Mouse (Mus musculus): Measurements from ENCODE around the gene Cftr. TPM values are rescaled to one million over a fixed set of nuclear protein-coding genes. Genes with fewer than 3 reads are reported as not detected.
A peak's percentile ranks its signal among the peaks of the same experiment; 100 is the strongest.

Gene Cftr
- under 1 TPM; 0.33 to 0.59 (median 0.37) TPM for total RNA-seq (2022)

DNA sequence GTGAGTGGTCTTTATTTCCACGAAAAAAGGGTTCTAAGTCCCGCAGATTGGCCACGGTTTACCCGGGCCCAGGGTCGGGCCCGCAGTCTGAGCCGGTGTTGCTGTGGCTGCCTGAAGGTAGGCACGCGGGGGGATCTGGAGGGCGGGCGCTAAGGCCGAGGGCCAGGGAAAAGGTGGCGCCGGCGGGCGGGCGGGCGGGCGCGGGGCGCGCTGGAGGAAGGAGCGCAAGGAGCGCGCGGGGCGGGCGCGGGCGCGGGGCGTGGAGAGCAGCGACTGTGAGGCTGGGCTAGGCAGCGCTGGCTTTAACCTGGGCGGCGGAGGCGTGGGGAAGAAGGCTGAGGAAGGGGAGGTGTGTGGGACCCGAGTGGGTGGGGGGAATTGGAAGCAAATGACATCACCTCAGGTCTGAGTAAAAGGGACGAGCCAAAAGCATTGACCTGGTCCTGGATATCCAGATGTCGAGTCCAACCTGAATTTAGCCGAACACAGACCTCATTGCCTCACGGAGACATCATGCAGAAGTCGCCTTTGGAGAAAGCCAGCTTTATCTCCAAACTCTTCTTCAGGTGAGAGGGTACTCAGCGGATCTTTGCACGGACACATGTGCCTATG is at the start of gene Cftr:
Gene Cftr, plus strand, starts transcription at position 377 of the 612 bp plus-strand sequence.
- DNase-seq (ENCODE audit: low spot score): no peak

DNA sequence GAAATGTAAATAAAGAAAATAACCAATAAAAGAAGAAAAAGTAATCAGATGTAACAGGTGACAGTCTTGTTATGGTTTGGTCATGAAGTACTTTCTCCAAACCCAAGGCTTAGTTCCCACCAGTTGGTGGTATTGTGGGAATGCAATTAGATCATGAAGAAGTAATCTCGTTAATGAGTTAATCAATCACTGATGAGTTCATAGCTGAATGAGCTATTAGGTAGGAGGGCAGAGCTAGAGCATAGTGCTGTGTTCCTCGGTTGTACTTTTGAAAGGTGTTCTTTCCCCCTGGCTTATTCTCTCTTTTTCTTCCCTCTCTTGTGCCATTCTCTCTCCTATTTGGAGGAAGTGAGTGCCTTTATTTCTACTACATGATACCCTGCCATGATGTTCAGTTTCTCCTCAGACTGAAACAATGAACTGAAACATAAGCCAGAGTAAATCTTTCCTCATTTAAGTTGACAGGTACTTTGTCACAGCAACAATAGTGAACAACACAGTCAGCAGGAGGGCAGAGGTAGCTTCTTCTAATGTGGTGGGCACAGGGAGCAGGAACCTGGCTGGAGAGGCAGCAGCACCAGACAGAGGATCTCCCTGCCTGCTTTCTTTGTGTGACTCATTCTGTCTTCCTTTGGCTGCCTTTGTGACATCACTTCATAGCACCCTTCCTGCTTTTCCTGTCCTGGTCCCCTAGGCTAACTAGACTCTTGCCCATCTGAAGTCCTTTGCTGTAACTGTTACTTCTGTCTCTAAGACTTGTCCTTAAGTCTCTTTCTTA is 43.1 kb upstream of the Cftr start:
- no peak for DNase-seq (ENCODE audit: low spot score)

DNA sequence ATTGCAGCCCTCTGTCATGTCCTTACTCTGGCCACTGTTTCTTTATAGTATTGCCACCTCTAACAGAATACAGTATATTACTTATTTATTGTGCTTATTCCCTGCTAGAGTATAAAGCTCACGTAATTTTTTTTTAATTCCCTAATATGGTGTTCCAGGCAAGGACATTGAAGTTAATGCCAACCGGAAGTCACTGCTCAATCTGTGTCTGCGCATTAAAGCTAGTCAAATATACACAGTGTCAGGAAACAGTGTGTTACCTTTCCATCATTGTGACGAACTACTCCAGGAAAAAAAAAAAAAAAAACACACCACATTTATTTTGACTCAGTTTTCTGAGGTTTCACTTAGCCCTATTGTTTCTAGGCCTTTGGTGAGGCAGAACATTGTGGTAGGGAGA is 42.4 kb upstream of the Cftr start:
- no peak for DNase-seq (ENCODE audit: low spot score)

DNA sequence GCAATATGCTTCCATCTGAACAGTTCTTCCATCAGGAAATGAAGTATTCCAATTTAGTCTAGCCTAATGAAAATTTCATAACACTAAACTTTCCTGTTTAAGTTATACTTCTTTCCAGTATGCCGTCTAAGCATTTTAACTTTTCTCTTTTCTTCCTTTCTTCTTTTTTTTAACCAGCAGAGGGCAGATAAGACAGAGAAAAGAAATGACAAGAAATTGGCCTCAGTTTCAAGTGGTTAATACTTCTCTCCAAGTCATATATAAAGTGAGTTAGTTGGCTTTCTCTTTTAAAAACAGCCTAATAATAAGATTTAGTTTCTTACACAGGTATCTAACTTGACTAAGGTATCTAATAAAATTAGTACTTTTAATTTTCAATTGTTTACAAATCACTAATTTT is 35.2 kb upstream of the Cftr start:
- no peak for DNase-seq (ENCODE audit: low spot score)

DNA sequence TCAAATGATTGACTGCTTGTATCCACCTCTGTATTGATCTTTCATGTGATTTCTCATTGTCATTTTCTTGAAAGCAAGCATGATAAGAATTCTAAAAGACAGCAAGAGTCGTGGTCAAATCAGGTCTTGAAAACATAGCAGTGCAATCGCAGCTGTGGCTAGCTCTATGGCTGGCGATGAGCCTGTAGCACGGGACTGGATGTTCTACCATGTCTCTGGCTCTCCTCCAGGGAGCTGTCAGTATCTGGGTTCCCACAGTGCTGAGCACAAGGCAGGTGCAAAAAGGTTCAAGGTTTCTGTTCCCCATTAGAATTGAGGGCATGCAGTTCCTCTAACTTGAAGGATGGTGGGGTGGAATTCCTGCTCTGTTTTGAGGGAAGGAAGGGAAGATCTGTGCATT is 17.5 kb upstream of the Cftr start:
- peak; percentile 37 for DNase-seq (ENCODE audit: low spot score)

DNA sequence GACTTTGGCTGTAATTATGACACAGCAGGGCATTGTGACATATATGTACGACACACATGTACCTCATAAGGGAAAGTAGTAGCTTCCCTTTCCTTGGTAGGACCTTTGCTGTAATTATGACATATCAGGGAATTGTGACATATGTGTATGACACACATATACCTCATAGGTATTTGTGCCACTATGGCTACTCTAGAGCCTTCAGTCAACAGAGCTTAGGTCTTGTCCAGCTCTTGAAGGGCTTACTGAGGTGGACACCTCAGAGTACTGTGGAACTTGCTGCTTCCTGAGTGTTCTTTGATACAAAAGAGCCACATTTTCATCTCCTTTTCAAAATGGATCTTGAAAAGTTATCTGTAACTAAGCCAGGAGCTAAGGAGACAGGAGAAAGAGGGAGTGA is 869 bp upstream of the Cftr start:
- DNase-seq (ENCODE audit: low spot score): no peak

DNA sequence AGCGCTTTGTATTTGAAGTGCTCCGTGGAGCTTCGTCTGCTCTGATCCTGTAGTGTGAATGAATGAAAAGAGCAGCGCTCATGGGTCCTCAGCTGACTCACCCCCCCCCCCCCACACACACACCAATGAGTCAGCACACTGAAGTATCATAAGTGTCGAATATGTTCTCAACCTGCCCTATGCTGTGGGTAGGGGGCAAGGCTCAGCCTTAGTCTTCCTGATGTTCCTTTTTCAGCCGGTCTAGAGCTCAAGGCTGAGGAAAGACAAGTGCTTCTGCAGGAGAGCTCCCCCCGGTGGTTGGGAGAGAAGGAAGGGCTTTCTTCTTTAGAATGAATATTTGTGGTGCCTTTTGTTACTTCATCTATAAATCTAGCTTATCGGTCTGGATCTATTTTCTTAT is 1.1 kb downstream of the Cftr start:
- no peak for DNase-seq (ENCODE audit: low spot score)

DNA sequence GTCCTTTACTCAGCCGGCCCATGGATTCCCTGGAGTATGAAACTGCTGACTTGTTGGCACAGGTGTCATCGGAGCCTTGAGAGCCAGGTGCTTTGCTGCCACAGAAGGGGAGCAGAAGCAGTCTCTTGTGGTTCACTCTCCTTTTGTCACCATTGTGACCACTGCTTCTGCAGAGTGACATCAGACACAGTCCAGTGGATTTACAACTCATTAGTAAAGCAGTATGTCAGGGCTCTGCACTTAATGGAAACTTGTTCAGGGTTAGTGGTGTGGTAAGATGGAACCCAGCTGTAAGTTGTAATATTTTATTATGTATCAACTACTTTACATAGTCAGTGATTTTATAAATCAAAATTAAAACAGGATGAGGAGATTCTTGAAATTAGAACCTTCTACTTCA is 7.0 kb downstream of the Cftr start:
- no peak for DNase-seq (ENCODE audit: low spot score)

DNA sequence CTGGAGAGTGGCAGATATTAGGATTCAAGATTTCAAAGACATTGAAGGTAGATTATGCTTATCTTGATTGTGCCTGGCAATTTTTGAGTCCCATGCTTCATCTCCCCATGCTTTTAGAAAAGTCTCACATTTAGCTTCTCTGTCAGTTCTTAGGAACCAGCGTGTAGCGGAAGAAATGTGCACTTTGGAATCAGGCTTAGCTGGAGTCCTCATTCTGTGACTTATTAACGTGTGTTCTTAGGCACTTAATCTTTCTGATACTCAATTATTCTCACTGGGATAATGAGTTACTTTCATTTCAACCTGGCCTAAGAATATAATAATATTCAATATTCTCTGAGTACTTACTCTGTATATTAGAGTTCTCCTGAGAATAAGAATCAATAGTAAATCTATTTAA is 10.2 kb downstream of the Cftr start:
- DNase-seq (ENCODE audit: low spot score): no peak

DNA sequence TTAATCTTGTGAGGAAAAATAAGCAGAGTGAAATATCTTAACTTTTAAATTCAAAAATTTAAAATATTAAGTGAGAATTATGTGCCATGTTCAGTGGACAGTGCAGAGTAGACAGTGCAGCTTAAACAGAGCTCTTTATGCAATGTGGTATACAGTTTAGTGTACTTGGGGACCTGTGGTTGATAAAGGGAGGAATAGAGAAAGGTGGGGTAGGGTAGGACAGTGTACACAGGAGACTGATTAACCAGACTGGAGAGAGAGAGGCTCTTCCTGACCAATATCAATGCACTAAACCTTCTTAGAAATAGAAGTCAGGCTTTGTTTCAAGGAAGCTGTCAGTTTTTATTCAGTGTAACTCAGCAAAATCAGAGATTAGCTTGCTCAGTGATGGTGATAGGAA is 12.4 kb downstream of the Cftr start:
- no peak for DNase-seq (ENCODE audit: low spot score)

DNA sequence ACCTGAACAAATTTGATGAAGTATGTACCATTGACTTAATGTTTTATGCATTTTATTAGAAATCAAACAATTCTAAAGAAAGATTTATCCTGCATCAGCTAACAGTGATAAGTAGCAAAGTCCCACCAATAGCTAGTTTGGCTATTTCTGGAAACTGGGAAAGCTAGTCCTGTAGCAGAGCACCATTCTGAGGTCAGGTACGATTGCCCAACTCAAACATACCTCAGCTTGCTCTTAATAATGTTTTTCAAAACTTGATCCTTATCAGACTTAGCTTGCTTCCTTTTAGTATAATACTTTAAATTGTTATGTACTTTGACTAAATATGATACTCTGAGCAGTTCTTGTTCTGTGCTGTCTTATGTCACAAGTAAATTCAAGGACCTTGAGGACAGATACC is 50.2 kb downstream of the Cftr start:
- no peak for DNase-seq (ENCODE audit: low spot score)

DNA sequence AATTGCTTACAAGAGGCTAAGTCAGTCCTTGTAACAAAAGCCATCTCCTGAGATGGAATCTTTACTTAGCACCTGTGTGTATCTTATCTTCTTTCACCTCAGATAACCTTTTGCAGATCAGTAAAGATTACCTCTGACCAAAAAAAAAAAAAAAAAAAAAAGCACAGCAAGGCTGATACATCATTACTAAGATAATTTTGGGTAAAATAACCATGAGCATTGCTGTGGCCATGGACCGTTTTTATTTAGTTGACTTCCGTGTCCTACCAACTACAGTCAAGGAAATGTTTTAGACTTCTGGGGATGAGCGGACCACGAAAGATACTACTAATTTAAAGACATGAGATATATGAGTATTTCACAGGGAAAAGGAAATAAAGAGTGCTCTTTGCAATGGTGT is 52.7 kb downstream of the Cftr start:
- no peak for DNase-seq (ENCODE audit: low spot score)

DNA sequence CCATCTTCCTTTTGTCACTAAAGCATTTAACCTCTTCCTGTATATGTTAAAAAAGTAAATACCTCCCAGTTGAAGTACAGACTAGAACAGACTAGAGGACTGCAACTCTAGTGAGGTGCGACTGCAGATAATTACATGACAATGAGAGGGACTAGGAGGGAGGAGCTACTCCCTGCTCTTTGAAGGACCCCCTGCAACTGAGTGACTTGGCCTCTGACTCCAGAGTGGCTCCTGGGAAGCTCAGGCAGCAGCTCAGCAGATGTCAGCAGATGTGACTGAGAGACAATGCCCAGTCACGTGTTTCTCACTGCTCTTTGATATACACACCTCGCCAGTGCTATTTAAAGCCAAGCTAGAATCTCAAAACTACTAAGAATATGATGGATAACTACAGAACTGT is 54.7 kb downstream of the Cftr start:
- no peak for DNase-seq (ENCODE audit: low spot score)

DNA sequence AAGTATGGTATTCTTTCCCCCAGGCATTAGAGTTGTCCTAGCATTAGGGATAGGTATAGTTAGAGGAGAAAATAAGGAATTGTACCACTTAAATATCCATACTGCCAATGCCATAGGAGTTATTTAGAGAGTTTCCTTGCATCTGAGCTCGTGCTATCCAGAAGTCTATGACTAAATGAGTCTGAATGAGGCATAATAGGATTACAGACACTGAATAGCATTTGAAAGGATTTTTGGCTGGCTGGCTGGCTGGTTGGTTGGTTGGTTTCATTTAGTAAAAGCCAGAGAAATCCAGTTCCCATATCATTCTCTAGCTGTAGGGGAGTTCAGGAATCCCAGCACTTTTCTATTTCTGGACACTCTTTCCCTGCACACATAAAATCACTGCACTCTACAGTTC is 76.0 kb downstream of the Cftr start:
- no peak for DNase-seq (ENCODE audit: low spot score)

DNA sequence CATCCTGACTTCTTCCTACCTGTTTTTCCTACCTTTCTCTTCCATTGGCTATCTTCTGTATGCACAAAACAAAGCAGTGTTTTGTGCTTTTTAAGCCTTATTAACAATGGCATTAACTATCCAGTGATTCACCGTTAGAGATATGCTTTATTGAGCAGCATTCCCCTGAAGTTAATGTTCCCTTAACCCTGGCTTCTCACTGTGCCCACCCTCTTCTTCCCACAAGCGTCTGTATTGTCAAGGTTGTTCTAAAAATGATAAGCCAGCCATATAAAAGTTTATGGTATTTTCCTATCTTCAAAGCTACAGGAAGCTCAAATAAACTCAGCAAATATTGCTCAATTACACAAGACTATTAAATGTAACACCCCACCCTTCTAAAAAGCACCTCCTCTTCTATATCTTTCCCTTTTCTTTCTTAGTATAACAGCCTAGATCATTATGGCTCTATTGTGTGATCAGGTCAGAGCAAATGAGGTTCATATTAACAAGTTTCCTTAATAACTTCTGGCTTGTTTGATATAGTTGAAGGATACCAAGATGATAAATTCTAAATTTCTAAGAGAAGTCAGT is 77.5 kb downstream of the Cftr start:
- DNase-seq (ENCODE audit: low spot score): no peak

DNA sequence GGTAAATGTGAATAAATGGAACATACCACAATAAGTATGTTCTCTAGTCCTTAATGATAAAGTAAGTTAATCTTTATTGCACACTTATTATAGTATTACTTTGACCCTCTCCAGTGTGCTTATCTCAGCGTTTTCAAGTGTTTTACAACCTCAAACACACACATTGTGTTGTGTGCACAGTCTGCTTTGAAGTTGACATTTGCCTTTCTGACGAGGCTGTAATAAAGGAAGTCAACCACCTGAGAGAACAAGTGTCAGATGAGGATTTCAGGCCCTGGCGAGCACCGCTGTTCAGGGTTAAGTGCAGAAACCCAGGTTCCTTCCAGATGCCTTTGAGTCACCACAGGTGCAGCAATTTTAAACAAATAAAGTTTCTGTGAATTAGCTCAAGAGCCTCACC is 78.0 kb downstream of the Cftr start:
- DNase-seq (ENCODE audit: low spot score): no peak

DNA sequence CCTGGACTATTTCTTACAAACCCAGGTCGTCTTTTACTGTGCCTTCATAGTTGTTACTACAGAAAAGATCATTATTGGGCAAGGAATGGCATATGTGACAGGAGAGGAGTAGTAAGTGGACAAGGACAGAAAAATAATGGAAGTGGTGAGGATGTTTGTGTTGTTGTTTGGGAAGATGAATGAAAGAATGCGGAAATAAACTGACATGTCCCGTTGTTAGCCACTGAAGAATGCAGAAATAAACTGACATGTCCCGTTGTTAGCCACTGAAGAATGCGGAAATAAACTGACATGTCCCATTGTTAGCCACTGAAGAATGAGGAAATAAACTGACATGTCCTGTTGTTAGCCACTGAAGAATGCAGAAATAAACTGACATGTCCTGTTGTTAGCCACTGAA is 84.1 kb downstream of the Cftr start:
- DNase-seq (ENCODE audit: low spot score): no peak

DNA sequence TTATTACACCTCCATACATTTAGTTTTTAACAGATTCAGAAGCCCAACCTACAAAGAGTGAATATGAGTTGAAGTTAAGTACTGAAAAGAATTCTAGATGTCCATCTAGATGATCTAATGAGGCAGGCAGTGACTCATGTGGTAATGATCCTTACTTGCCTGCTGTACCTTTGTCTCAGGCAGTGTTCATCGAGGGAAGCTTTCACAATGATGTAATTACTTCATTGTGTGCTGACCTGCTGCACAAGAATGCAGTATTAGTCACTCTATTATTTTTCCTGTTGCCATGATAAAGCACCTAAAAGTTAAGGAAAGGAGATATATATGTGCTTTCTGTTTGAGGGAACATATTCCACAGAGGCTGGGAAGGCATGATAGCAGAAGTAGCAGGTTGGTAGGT is 100.5 kb downstream of the Cftr start:
- no peak for DNase-seq (ENCODE audit: low spot score)

DNA sequence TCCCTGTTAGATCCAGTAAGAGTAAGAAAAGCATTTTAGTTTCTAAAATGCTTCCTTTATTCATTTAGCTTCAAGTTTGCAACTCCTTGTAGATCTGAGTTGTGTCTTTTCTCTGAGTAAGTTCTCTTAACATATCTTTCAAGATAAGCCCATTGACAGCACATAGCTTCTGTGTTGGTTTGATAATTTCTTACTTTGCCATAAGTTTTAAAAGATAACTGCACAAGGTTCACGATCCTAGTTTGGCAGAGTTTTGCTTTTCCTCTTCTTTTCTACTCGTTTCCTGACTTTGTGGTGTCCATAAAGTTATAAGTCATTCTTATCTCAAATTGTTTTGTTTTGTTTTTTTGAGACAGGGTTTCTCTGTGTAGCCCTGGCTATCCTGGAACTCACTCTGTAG is 130.3 kb downstream of the Cftr start:
- DNase-seq (ENCODE audit: low spot score): no peak

DNA sequence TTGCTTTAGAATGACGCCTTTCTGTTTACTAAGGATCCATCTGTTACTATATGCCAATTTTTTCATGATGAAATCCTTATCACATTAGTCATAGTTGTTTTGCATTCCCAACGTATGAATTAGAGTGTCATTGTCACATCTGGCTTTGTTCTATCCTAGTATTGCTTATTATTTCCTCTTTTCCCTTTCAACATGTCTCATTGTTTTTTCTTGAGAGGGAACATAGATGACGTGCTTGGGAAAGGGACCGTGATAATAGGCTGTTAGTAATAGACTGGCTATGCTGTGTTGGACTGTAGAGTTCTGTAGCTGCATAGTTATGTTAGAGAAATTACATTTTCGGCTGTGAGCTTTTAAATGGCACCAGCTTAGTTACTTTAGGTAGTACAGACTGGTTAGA is 131.6 kb downstream of the Cftr start:
- no peak for DNase-seq (ENCODE audit: low spot score)

DNA sequence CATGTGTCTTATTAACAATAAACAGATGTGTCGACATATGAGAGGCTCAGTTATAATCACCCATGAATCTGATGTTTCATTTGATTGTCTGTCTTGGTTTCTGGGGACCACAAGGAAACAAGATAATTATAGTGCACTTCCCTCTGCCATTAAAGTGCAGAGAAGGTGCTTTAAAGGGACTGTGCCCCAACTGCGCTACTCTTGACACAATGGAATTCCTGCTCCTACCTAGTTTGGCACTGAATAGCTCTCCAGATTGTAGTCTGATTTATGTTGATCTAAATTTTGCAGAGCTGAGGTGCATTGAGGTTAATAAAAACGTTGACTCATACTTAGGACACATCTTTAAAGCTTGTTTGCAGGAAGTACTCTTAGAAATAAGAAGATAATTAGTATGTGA is 132.7 kb downstream of the Cftr start:
- DNase-seq (ENCODE audit: low spot score): no peak

DNA sequence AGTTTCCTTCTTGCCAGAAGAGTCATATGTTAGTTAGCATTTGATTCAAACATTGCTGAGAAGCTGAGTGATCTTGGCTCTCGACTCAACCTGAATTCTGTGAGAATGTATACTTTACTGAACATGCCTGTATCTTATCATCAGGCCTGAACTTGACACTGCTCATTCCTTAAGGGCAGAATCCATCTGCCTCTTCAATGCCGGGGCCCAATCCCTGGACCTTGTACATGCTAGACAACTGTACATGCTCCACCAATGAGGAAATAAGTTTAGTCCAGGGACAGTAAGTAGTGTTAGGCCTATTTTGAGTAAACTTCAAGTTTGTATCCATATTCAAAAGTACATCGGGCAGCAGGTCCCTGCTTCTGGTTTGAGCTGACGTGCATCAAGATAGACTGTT is 134.6 kb downstream of the Cftr start:
- no peak for DNase-seq (ENCODE audit: low spot score)

DNA sequence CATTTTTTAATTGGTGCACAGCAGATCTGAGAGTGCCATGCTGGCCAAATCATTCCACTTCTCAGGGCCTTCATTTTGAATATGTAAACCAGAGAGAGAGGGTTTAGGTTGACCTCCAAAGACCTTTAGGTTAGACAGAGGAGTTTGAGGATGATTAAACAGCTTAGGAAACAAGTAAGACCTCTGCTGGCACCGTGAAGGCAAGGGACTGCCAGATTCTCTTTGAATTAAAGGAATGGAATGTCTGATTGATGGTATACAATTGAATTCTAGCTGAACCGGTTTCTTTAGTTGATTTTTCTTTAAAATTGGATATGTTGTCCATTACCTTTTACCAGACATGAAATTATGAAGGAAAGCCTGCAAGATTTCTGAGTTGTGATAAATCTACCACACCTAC is 140.5 kb downstream of the Cftr start:
- no peak for DNase-seq (ENCODE audit: low spot score)
